Mouse (Mus musculus) forebrain, embryonic 16.5 days (tissue): ENCODE data around the gene Cfc1. TPM values are rescaled to one million over a fixed set of nuclear protein-coding genes. Genes with fewer than 3 reads are reported as not detected.

ENCODE experiments used
- polyA plus RNA-seq: library from polyadenylated mRNA; unstranded; fragments of >200 nt; fragmentation: Nextera tagmentation; extraction: Ambion mirVana; gene quantifications from 2 replicates; pipeline ENCODE4 v1.2.1, GENCODE M21; 2015

Gene Cfc1
- polyA plus RNA-seq, 1 experiment from 2014 or later, result 0.49 TPM

Other genes with a start within 250 kb of the Cfc1 start
- gene Ccdc115, start 96.0 kb upstream of the Cfc1 start, polyA plus RNA-seq, result 67.4 and 73.6 TPM in 2 replicates
- gene Imp4, start 95.8 kb upstream of the Cfc1 start, polyA plus RNA-seq, result 58.8 and 65.6 TPM in 2 replicates
- gene Ptpn18, start 75.9 kb upstream of the Cfc1 start, polyA plus RNA-seq, result 4.0 and 4.2 TPM in 2 replicates
- gene Prss39, start 37.2 kb upstream of the Cfc1 start, polyA plus RNA-seq, result not detected in 2 replicates
- 0.15 TPM in 1 of 2 replicates, not detected in the other for gene Prss40, start 25.3 kb downstream of the Cfc1 start, polyA plus RNA-seq
- 30.0 and 33.5 TPM in 2 replicates for gene Amer3, start 44.0 kb downstream of the Cfc1 start, polyA plus RNA-seq